Mouse (Mus musculus): Measurements from ENCODE around the gene Olfr487.
"Not testable (repeated sequence)": the region's sequence is repeated elsewhere in the genome, so short reads cannot be mapped to it uniquely, and the experiment has no call there.

The Olfr487 gene

GRCm38 (mm10) chr7:108214536-108214935, at the start of gene Olfr487:
Gene Olfr487, minus strand, starts transcription at chr7:108214636.
- not testable (repeated sequence) for DNase-seq (ENCODE audit: extremely low read depth, low read depth)

- no peak for DNase-seq (ENCODE audit: extremely low read depth, low read depth)
Measured at GRCm38 (mm10) chr7:108258247-108258646, 43.8 kb upstream of the Olfr487 start, which contains the start of gene Olfr488. Gene Olfr488, minus strand, starts transcription at chr7:108258347.

- DNase-seq (ENCODE audit: extremely low read depth, low read depth), result no peak
Measured at GRCm38 (mm10) chr7:108233551-108233950, 19.1 kb upstream of the Olfr487 start.

GRCm38 (mm10) chr7:108196938-108197337, 17.5 kb downstream of the Olfr487 start:
- no peak for DNase-seq (ENCODE audit: extremely low read depth, low read depth)

- DNase-seq (ENCODE audit: extremely low read depth, low read depth), result not testable (repeated sequence)
Measured at GRCm38 (mm10) chr7:108196337-108196736, 18.1 kb downstream of the Olfr487 start.

- not testable (repeated sequence) for DNase-seq (ENCODE audit: extremely low read depth, low read depth)
Measured at GRCm38 (mm10) chr7:108192714-108193113, 21.7 kb downstream of the Olfr487 start.

- DNase-seq (ENCODE audit: extremely low read depth, low read depth), result not testable (repeated sequence)
Measured at GRCm38 (mm10) chr7:108191196-108191595, 23.2 kb downstream of the Olfr487 start.

GRCm38 (mm10) chr7:108185237-108185636, 29.2 kb downstream of the Olfr487 start:
- DNase-seq (ENCODE audit: extremely low read depth, low read depth), result not testable (repeated sequence)

GRCm38 (mm10) chr7:108184401-108184800, 30.0 kb downstream of the Olfr487 start:
- DNase-seq (ENCODE audit: extremely low read depth, low read depth), result not testable (repeated sequence)

GRCm38 (mm10) chr7:108172642-108173041, 41.8 kb downstream of the Olfr487 start, which contains the start of gene Olfr486:
Gene Olfr486, minus strand, starts transcription at chr7:108172742.
- not testable (repeated sequence) for DNase-seq (ENCODE audit: extremely low read depth, low read depth)

- DNase-seq (ENCODE audit: extremely low read depth, low read depth), result no peak
Measured at GRCm38 (mm10) chr7:108159771-108160170, 54.7 kb downstream of the Olfr487 start, which contains the start of gene Olfr485. Gene Olfr485, minus strand, starts transcription at chr7:108159871.

Measured in MEL-GATA-1-ER (cell line).